ENCODE assay signal across 8 mouse cellular contexts in the genomic region with DNA sequence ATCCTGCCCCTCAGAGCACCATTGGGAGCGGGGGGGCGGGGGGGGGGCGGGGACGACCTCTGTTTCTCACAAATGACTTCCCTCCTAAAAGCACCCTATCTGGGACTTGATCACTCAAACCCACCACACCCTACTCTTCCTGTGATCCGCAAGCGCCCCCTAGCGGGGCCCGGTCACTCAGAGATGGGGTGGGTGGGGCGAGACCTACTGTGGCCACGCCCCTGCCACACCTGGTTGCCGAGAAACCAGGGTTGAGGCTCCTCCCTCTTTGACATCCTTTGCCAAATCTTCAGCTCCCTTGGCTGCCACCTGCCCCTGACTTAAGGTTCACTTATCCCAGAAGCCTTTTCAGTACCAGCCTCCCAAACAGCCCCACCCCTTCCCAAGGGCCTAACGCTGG. TPM values are rescaled to one million over a fixed set of nuclear protein-coding genes. Genes with fewer than 3 reads are reported as not detected.
DNase-seq lines count a peak whose midpoint lies in the region; ATAC-seq and TF ChIP-seq lines count a peak whose summit lies in the region.

No protein-coding gene starts in this region.

- intact Hi-C loops in gastrocnemius, postnatal 14 days (cut with DNase I; ENCODE audit: low total_unique reads), result loop anchor here (5.0 kb wide), 1 partner anchor 36 kb away; no protein-coding TSS in a partner anchor
- intact Hi-C loops in gastrocnemius, adult 2 months (cut with DNase I), result loop anchor here (5.0 kb wide), 1 partner anchor 81 kb away; no protein-coding TSS in a partner anchor

- no peaks in the 10 kb centered on the region for H3K9me3 ChIP-seq in liver, embryonic 11.5 days (ENCODE audit: control insufficient read depth, low read length)
- no peaks in the 10 kb centered on the region for H3K9me3 ChIP-seq in neural tube, embryonic 12.5 days

- peaks cover 17% of the 10 kb centered on the region; the same call in 1 of the 2 replicates for H3K4me1 ChIP-seq in kidney, adult 2 months (ENCODE audit: control insufficient read depth, insufficient read depth, low read length)
- H3K4me1 ChIP-seq in liver, embryonic 11.5 days (replicated peaks; ENCODE audit: control insufficient read depth, insufficient read depth, low read length), result peaks cover 41% of the 10 kb centered on the region
- peaks cover 33% of the 10 kb centered on the region for H3K4me1 ChIP-seq in neural tube, embryonic 12.5 days

- no peak overlapping the region for H3K27ac ChIP-seq in gastrocnemius, adult 2 months
- no peak overlapping the region for H3K27ac ChIP-seq in kidney, adult 2 months (ENCODE audit: insufficient read depth, low read depth, low read length)
- H3K27ac ChIP-seq in liver, embryonic 11.5 days (ENCODE audit: low read depth, low read length), result peak overlapping the region; percentile 77; the same call in 1 of the 2 replicates
- no peak overlapping the region for H3K27ac ChIP-seq in neural tube, embryonic 12.5 days

- H3K36me3 ChIP-seq in kidney, adult 2 months (ENCODE audit: control insufficient read depth, insufficient read depth, low read length), result no peaks in the 10 kb centered on the region
- H3K36me3 ChIP-seq in liver, embryonic 11.5 days (ENCODE audit: control insufficient read depth, insufficient read depth, low read length), result no peaks in the 10 kb centered on the region
- H3K36me3 ChIP-seq in neural tube, embryonic 12.5 days, result no peaks in the 10 kb centered on the region

- WGBS in kidney, adult 2 months, result 4% methylated on average over 12 of the region's 12 CpGs
- 6% methylated on average over 12 of the region's 12 CpGs for WGBS in liver, embryonic 11.5 days
- WGBS in neural tube, embryonic 12.5 days, result 6% methylated on average over 12 of the region's 12 CpGs

- TF ChIP-seq CTCF in gastrocnemius, adult 2 months (IDR thresholded peaks at IDR 0.05), result peak; percentile 78
- peak; percentile 49 for TF ChIP-seq CTCF in kidney, adult 2 months (conservative IDR thresholded peaks at IDR 0.05; ENCODE audit: insufficient read depth, insufficient read length, low read depth, low read length)

- no peak overlapping the region; the same call in 1 of the 2 replicates for H3K4me3 ChIP-seq in gastrocnemius, adult 2 months
- H3K4me3 ChIP-seq in kidney, adult 2 months (ENCODE audit: insufficient read depth, low read depth, low read length), result no peak overlapping the region
- H3K4me3 ChIP-seq in liver, embryonic 11.5 days (ENCODE audit: low read depth, low read length), result peak overlapping the region; percentile 62
- no peak overlapping the region for H3K4me3 ChIP-seq in neural tube, embryonic 12.5 days

- peak overlapping the region; percentile 98 for H3K4me2 ChIP-seq in liver, embryonic 11.5 days
- H3K4me2 ChIP-seq in neural tube, embryonic 12.5 days (replicated peaks), result peak overlapping the region; percentile 89

- peak; percentile 77 for DNase-seq in gastrocnemius, adult 18-20 months (ENCODE audit: low spot score)
- no peak for DNase-seq in gastrocnemius, postnatal 14 days
- peak; percentile 63 for DNase-seq in brain, adult 2 months (ENCODE audit: low read depth, low spot score)
- peak; percentile 85 for DNase-seq in gastrocnemius, adult 2 months
- peak; percentile 85 for DNase-seq in kidney, adult 2 months
- DNase-seq in liver, embryonic 11.5 days (ENCODE audit: low spot score), result peak; percentile 78
- peak; percentile 79 for DNase-seq in testis, postnatal 14 days (ENCODE audit: low spot score)

- no peaks in the 10 kb centered on the region for H3K27me3 ChIP-seq in kidney, adult 2 months (replicated peaks; ENCODE audit: control insufficient read depth, insufficient read depth, low read length)
- peaks cover 42% of the 10 kb centered on the region for H3K27me3 ChIP-seq in liver, embryonic 11.5 days (replicated peaks; ENCODE audit: control insufficient read depth, insufficient read depth, low read length)
- H3K27me3 ChIP-seq in neural tube, embryonic 12.5 days (replicated peaks), result peaks cover 71% of the 10 kb centered on the region

- no peak for TF ChIP-seq POLR2A in kidney, adult 2 months (IDR thresholded peaks at IDR 0.05; ENCODE audit: low read depth, low read length)

- peak; percentile 34; the same call in 1 of the 2 replicates for ATAC-seq in liver, embryonic 11.5 days (replicated peaks; ENCODE audit: low FRiP score)
- ATAC-seq in neural tube, embryonic 12.5 days (ENCODE audit: low FRiP score, low read depth), result no peak

- no peak overlapping the region; the same call in 1 of the 2 replicates for H3K9ac ChIP-seq in liver, embryonic 11.5 days (ENCODE audit: low read depth, low read length)
- no peak overlapping the region for H3K9ac ChIP-seq in neural tube, embryonic 12.5 days

RNA-seq across cellular contexts. Expression of a gene that starts 0.8 kb away (rescaled TPM):
- 1 to 10 TPM; 2.6 to 3.3 TPM for total RNA-seq in gastrocnemius, adult 18-20 months (2021)
- 1 to 10 TPM in 1 of 2 experiments, under 1 TPM in 1; 0.47 to 1.4 TPM for total RNA-seq in gastrocnemius, postnatal 14 days (2021)
- 1 to 10 TPM; 3.1 to 3.7 TPM for total RNA-seq in gastrocnemius, adult 2 months (2021)
- polyA plus RNA-seq in kidney, adult 2 months (2012; rRNA removed), result 19.2 and 27.1 TPM in 2 replicates
- 5.2 and 5.3 TPM in 2 replicates for polyA plus RNA-seq in liver, embryonic 11.5 days (2014; fragmentation: Nextera tagmentation; extraction: Ambion mirVana)
- polyA plus RNA-seq in neural tube, embryonic 12.5 days (2016; fragmentation: Nextera tagmentation; extraction: Ambion mirVana), result 3.4 and 3.7 TPM in 2 replicates

RNA-seq across cellular contexts. Expression of a gene that starts 6.4 kb away (rescaled TPM):
- total RNA-seq in gastrocnemius, adult 18-20 months (2021), result 10 to 100 TPM; 14.4 to 14.9 TPM
- 10 to 100 TPM; 12.9 to 13.2 TPM for total RNA-seq in gastrocnemius, postnatal 14 days (2021)
- total RNA-seq in gastrocnemius, adult 2 months (2021), result 10 to 100 TPM; 16.3 to 17.6 TPM
- 43.6 and 55.2 TPM in 2 replicates for polyA plus RNA-seq in kidney, adult 2 months (2012; rRNA removed)
- 34.5 and 36.9 TPM in 2 replicates for polyA plus RNA-seq in liver, embryonic 11.5 days (2014; fragmentation: Nextera tagmentation; extraction: Ambion mirVana)
- polyA plus RNA-seq in neural tube, embryonic 12.5 days (2016; fragmentation: Nextera tagmentation; extraction: Ambion mirVana), result 49.3 and 54.3 TPM in 2 replicates

RNA-seq across cellular contexts. Expression of a gene that starts 11.9 kb away (rescaled TPM):
- under 1 TPM; 0.16 to 0.28 TPM for total RNA-seq in gastrocnemius, adult 18-20 months (2021)
- total RNA-seq in gastrocnemius, postnatal 14 days (2021), result under 1 TPM in 1 of 2 experiments, not detected in 1; 0.14 TPM
- total RNA-seq in gastrocnemius, adult 2 months (2021), result under 1 TPM; 0.14 to 0.36 TPM
- polyA plus RNA-seq in kidney, adult 2 months (2012; rRNA removed), result 1.9 and 2.3 TPM in 2 replicates
- polyA plus RNA-seq in liver, embryonic 11.5 days (2014; fragmentation: Nextera tagmentation; extraction: Ambion mirVana), result 1.6 and 1.8 TPM in 2 replicates
- polyA plus RNA-seq in neural tube, embryonic 12.5 days (2016; fragmentation: Nextera tagmentation; extraction: Ambion mirVana), result 1.6 and 1.8 TPM in 2 replicates

RNA-seq across cellular contexts. Expression of a gene that starts 40.3 kb away (rescaled TPM):
- 1 to 10 TPM; 2.0 to 2.1 TPM for total RNA-seq in gastrocnemius, adult 18-20 months (2021)
- total RNA-seq in gastrocnemius, postnatal 14 days (2021), result 1 to 10 TPM; 5.4 to 5.8 TPM
- total RNA-seq in gastrocnemius, adult 2 months (2021), result 1 to 10 TPM; 1.7 to 2.6 TPM
- 32.8 and 33.0 TPM in 2 replicates for polyA plus RNA-seq in kidney, adult 2 months (2012; rRNA removed)
- 9.1 and 10.7 TPM in 2 replicates for polyA plus RNA-seq in liver, embryonic 11.5 days (2014; fragmentation: Nextera tagmentation; extraction: Ambion mirVana)
- polyA plus RNA-seq in neural tube, embryonic 12.5 days (2016; fragmentation: Nextera tagmentation; extraction: Ambion mirVana), result 15.0 and 16.3 TPM in 2 replicates

RNA-seq across cellular contexts. Expression of a gene that starts 40.6 kb away (rescaled TPM):
- total RNA-seq in gastrocnemius, adult 18-20 months (2021), result 100 to 1,000 TPM; 420 to 445 TPM
- total RNA-seq in gastrocnemius, postnatal 14 days (2021), result 100 to 1,000 TPM; 433 to 458 TPM
- total RNA-seq in gastrocnemius, adult 2 months (2021), result 100 to 1,000 TPM; 390 to 523 TPM
- 897 and 907 TPM in 2 replicates for polyA plus RNA-seq in kidney, adult 2 months (2012; rRNA removed)
- polyA plus RNA-seq in liver, embryonic 11.5 days (2014; fragmentation: Nextera tagmentation; extraction: Ambion mirVana), result 343 and 358 TPM in 2 replicates
- 404 and 428 TPM in 2 replicates for polyA plus RNA-seq in neural tube, embryonic 12.5 days (2016; fragmentation: Nextera tagmentation; extraction: Ambion mirVana)
